Mouse (Mus musculus) spleen, embryonic (tissue): ENCODE results near the gene Selp.

Experiments
- CTCF ChIA-PET: fragments of 350-600 bp; sonication (Branson Sonifier 250); formaldehyde crosslinking; loops from one replicate; lab custom pipeline; 2022; lab: Charles Lee

Selp gene

GRCm38 (mm10) chr1:164170434-164170833 is 55.4 kb downstream of the Selp start:
- CTCF ChIA-PET = interaction anchor here (0.7 kb wide), 1 partner anchor 21 kb away, joined by 3 read pairs; no protein-coding TSS in a partner anchor

DNA sequence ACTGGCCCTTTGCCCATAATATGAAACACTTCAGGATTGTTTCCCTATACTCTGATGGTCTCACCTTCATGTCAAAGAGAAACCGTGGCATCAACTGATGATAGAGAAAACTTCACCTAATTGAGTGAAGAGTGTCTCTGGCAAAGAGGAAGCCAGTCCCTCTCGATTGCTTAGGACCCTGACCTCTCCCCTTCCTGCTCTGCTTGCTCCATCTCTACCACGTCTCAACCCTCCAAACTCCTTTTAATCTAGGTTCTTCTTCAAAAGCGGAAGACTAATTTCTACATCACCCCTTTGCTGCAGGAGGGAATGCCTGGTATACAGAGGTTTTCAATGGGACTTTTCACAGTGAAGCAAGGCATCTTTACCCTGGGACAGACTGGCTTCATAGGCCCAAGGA is 58.1 kb downstream of the Selp start:
- CTCF ChIA-PET = no interaction called here

GRCm38 (mm10) chr1:164176856-164177255 is 61.8 kb downstream of the Selp start:
- CTCF ChIA-PET = no interaction called here

- CTCF ChIA-PET = no interaction called here
Observed at GRCm38 (mm10) chr1:164178429-164178828, 63.4 kb downstream of the Selp start.

DNA sequence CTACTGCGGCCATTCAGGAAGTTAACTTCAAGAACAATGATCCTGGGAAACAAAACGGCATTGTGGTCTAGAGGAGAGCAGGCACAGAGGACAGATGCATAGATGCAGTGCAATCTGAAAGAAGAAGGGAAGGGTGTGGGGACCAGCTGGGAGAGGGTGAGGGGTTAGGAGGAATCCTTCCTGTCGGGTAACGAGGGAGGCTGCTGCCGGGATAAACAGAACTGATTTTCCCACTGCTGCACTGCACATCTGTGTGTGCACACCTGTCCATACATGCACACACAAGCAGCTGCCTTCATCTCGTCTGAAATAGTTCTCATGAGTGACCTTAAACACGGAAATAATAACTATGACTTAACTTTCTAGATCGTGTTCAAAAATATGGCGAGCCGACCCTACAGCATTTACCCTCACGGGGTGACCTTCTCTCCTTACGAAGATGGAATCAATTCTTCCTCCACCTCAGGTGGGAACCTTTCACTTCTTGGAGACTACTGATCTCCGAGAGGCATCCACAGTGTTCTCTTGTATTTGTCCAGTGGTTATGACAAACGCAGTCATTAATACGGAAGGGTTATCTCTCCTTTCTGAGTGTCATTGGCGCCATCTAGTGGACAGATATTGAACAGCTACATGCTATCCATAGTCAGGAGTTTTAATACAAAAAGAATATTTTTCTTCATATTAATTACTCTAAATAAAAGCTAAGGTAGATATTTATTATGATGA is 69.2 kb downstream of the Selp start:
- CTCF ChIA-PET = interaction anchor here (0.6 kb wide), 1 partner anchor 17 kb away, joined by 3 read pairs; no protein-coding TSS in a partner anchor

DNA sequence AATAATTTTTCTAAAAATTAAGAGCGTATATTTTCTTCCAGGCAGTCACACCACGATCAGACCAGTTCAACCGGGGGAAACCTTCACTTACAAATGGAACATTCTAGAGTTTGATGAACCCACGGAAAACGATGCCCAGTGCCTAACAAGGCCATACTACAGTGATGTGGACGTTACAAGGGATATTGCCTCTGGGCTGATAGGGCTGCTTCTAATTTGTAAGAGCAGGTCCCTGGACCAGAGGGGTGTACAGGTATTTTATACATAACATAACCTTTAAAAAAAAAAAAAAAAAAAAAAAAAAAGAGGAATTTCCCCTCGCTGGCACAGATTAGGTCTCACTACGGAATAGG is 69.8 kb downstream of the Selp start:
- CTCF ChIA-PET = interaction anchor here (0.6 kb wide), 1 partner anchor 17 kb away, joined by 3 read pairs; no protein-coding TSS in a partner anchor

GRCm38 (mm10) chr1:164185316-164185715 is 70.3 kb downstream of the Selp start:
- CTCF ChIA-PET = no interaction called here

DNA sequence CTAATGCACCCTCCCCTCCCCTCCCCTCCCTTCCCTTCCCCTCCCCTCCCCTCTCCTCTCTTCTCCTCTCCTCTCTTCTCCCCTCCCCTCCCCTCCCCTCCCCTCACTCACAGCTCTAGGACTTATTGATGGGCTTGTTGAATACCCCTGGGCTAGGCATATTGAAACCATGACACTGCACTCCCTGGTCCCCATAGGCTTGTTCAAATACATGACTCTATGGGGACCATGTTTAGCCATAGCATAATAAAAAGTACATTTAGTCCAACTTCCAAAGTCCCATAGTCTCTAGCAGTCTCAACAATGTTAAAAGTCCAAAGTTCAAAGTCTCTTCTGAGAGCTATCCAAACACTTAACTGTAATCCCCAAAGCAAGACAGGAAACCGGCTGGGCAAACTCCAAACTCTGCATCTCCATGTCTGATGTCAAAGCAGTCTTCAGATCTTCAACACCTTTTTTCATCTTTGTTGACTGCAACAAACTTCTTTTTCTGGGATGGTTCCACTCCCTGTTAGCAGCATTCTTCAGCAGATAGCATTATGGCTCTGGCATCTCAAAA is 72.0 kb downstream of the Selp start:
- CTCF ChIA-PET = no interaction called here

GRCm38 (mm10) chr1:164199551-164199950 is 84.5 kb downstream of the Selp start:
- CTCF ChIA-PET = no interaction called here
